Mouse (Mus musculus): ENCODE results near the gene Tspan17. TPM values are rescaled to one million over a fixed set of nuclear protein-coding genes. Genes with fewer than 3 reads are reported as not detected.

Tspan17 gene
- polyA plus RNA-seq, 1 experiment from 2014 or later = 9.4 TPM

Other genes starting within 250 kb of the Tspan17 start
- gene 4833439L19Rik, start 223.9 kb upstream of the Tspan17 start, polyA plus RNA-seq (2014; fragmentation: Nextera tagmentation; extraction: Ambion mirVana) = 128 and 136 TPM in 2 replicates
- gene Arl10, start 214.4 kb upstream of the Tspan17 start, polyA plus RNA-seq (2014; fragmentation: Nextera tagmentation; extraction: Ambion mirVana) = 25.4 and 26.4 TPM in 2 replicates
- gene Nop16, start 199.3 kb upstream of the Tspan17 start, polyA plus RNA-seq (2014; fragmentation: Nextera tagmentation; extraction: Ambion mirVana) = 78.8 and 91.5 TPM in 2 replicates
- gene Higd2a, start 199.2 kb upstream of the Tspan17 start, polyA plus RNA-seq (2014; fragmentation: Nextera tagmentation; extraction: Ambion mirVana) = 221 and 239 TPM in 2 replicates
- gene Cltb, start 178.0 kb upstream of the Tspan17 start, polyA plus RNA-seq (2014; fragmentation: Nextera tagmentation; extraction: Ambion mirVana) = 43.6 and 49.6 TPM in 2 replicates
- gene Faf2, start 167.6 kb upstream of the Tspan17 start, polyA plus RNA-seq (2014; fragmentation: Nextera tagmentation; extraction: Ambion mirVana) = 95.3 and 103 TPM in 2 replicates
- 91.7 and 102 TPM in 2 replicates for gene Rnf44, start 95.5 kb upstream of the Tspan17 start, polyA plus RNA-seq (2014; fragmentation: Nextera tagmentation; extraction: Ambion mirVana)
- 8.9 and 11.8 TPM in 2 replicates for gene Cdhr2, start 87.9 kb upstream of the Tspan17 start, polyA plus RNA-seq (2014; fragmentation: Nextera tagmentation; extraction: Ambion mirVana)
- gene Gprin1, start 39.5 kb upstream of the Tspan17 start, polyA plus RNA-seq (2014; fragmentation: Nextera tagmentation; extraction: Ambion mirVana) = 0.60 and 0.81 TPM in 2 replicates
- 0.18 and 0.43 TPM in 2 replicates for gene Sncb, start 22.8 kb upstream of the Tspan17 start, polyA plus RNA-seq (2014; fragmentation: Nextera tagmentation; extraction: Ambion mirVana)
- gene Eif4e1b, start 5.4 kb upstream of the Tspan17 start, polyA plus RNA-seq (2014; fragmentation: Nextera tagmentation; extraction: Ambion mirVana) = not detected in 2 replicates
- gene Unc5a, start 160.0 kb downstream of the Tspan17 start, polyA plus RNA-seq (2014; fragmentation: Nextera tagmentation; extraction: Ambion mirVana) = 3.1 and 3.6 TPM in 2 replicates
- 1.3 and 1.6 TPM in 2 replicates for gene Hk3, start 232.0 kb downstream of the Tspan17 start, polyA plus RNA-seq (2014; fragmentation: Nextera tagmentation; extraction: Ambion mirVana)